Mouse (Mus musculus) olfactory bulb, adult 2 months (tissue): Measurements from ENCODE around the gene Olfml3.

Experiments
- CTCF ChIP-seq: fragments of 200-500 bp; IDR thresholded peaks from 2 replicates; pipeline ENCODE4 v1.5.1; 2012; ENCODE audit warnings: low read depth, mild to moderate bottlenecking, low read length, moderate library complexity; ENCODE audit not compliant: insufficient read depth
- POLR2A ChIP-seq: fragments of 200-500 bp; IDR thresholded peaks from 2 replicates; pipeline ENCODE4 v1.6.1; 2012; ENCODE audit warnings: mild to moderate bottlenecking, low read depth, low read length, moderate library complexity; ENCODE audit not compliant: insufficient read depth

- TF ChIP-seq CTCF (no peak), POLR2A (no peak)
Measured at GRCm38 (mm10) chr3:103733176-103733575, 4.6 kb downstream of the Olfml3 start.
